Mouse (Mus musculus): Measurements from ENCODE around the gene Top2b.

Gene Top2b

GRCm38 (mm10) chr14:16427569-16427968, 62.6 kb downstream of the Top2b start:
- no peak for DNase-seq

GRCm38 (mm10) chr14:16431941-16432499, 67.0 kb downstream of the Top2b start:
- DNase-seq = no peak

- DNase-seq = no peak
Observed at GRCm38 (mm10) chr14:16432550-16432949, 67.6 kb downstream of the Top2b start.

- no peak for DNase-seq
Observed at GRCm38 (mm10) chr14:16433206-16433605, 68.2 kb downstream of the Top2b start.

- peak; percentile 68 for DNase-seq
Observed at GRCm38 (mm10) chr14:16434396-16435171, 69.6 kb downstream of the Top2b start.

- no peak for DNase-seq
Observed at GRCm38 (mm10) chr14:16437386-16437785, 72.4 kb downstream of the Top2b start.

GRCm38 (mm10) chr14:16439385-16440126, 74.6 kb downstream of the Top2b start:
- no peak for DNase-seq

- DNase-seq = no peak
Observed at GRCm38 (mm10) chr14:16444859-16445258, 79.9 kb downstream of the Top2b start.

GRCm38 (mm10) chr14:16447587-16447986, 82.6 kb downstream of the Top2b start:
- DNase-seq = no peak

GRCm38 (mm10) chr14:16448269-16448987, 83.4 kb downstream of the Top2b start:
- DNase-seq = no peak

GRCm38 (mm10) chr14:16478606-16479323, 113.8 kb downstream of the Top2b start:
- no peak for DNase-seq

GRCm38 (mm10) chr14:16479521-16479920, 114.5 kb downstream of the Top2b start:
- DNase-seq = no peak

- peak; percentile 35 for DNase-seq
Observed at GRCm38 (mm10) chr14:16480621-16481020, 115.6 kb downstream of the Top2b start.

- DNase-seq = peak; percentile 44
Observed at GRCm38 (mm10) chr14:16483656-16484380, 118.8 kb downstream of the Top2b start.
